Mouse (Mus musculus) left cerebral cortex, postnatal 14 days (tissue): ENCODE data around the gene Tor2a. TPM values are rescaled to one million over a fixed set of nuclear protein-coding genes. Genes with fewer than 3 reads are reported as not detected.

ENCODE experiments used
- DNase-seq, 2 experiments: peaks; one replicate each; pipeline ENCODE4 v3.0.0; 2021 to 2022; ENCODE audit warnings: low spot score in 2 of 2, mixed read lengths in 1 of 2
- intact Hi-C: fragments of 180-260 bp; cut with DNase I; formaldehyde crosslinking; loops from one replicate; pipeline ENCODE4 v1.15.1; 2025
- microRNA-seq, 2 experiments: library from miRNA; unstranded; fragments of <30 nt; microRNA quantifications; one replicate each; pipeline ENCODE4 v1.2.0; 2022
- total RNA-seq, 2 experiments: library from RNA; stranded (reverse); gene quantifications; 2 replicates each; pipeline ENCODE4 v1.2.3; 2021

Tor2a gene
- total RNA-seq, 2 experiments from 2014 or later = 27.6 to 30.4 TPM

DNA sequence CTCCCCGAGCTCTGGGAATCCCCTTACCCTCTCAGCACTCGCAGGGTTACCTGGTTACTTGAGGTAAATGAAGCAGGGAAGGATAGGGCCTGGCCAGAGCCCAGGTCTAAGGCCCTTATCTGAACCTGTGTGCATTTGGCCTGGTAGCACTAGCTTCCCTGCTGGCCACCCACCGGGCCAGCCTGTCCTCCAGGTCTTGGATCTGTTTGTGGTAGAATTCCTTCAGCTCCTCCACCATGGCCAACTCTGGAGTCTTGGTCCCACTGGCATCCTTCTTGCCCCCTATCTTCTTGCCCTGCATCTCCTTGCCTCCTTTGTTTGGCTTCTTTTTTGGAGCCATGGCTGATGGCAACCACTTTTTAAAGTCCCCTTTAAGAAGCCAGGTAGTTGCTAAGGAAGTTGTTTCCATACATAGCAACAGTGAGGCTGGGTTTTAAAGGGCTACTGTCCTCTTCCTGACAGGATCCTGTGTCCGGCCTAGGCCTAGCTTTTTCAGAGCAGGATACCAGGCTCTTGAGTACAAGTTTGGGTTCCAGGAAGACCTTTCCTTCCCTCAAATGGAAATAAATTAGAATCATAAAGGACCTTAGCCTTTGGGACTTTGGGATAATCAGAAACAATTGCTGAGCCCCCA is 27.1 kb downstream of the Tor2a start, which contains the start of gene Cfap157:
Cfap157 (minus strand) TSS at position 381 of the 634 bp plus-strand sequence.
- intact Hi-C loops = loop anchor here (2.0 kb wide), 1 partner anchor 71 kb away; no protein-coding TSS in a partner anchor
- DNase-seq = peak; percentile 39 to 61

DNA sequence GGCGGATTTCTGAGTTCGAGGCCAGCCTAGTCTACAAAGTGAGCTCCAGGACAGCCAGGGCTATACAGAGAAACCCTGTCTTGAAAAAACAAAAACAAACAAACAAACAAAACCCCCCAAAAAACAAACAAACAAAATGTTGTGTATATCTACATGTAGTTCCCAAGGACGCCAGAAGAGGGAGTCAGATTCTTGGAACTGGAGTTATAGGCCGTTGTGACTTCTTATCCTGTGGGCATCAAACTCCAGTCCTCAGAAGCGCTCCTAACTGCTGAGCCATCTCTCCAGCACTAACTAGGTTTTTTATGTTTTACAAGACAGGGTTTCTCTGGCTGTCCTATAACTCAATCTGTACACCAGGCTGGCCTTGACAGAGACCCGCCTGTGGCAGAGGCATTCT is 30.1 kb downstream of the Tor2a start:
- peak in 1 of 2 experiments; percentile 48 for DNase-seq
- intact Hi-C loops = no loop called here

DNA sequence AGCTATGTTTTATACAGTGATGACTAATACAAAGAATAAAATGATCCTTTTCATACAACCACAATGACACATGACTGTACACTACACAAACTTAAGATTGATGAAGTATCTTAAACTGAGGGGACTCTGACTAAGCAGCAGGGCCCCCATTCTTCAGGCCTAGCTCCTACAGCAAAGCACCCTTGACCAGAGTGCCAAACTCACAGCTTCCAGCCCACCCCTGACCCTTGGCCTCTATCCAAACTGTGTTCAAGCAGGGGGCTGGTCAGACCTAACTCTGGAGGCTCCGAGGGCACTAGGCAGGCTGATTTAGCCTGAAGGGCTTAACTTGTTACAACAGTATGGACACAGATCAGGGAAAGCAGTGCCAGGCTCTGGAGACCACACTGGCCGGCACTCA is 31.5 kb downstream of the Tor2a start:
- intact Hi-C loops = no loop called here
- no peak for DNase-seq

DNA sequence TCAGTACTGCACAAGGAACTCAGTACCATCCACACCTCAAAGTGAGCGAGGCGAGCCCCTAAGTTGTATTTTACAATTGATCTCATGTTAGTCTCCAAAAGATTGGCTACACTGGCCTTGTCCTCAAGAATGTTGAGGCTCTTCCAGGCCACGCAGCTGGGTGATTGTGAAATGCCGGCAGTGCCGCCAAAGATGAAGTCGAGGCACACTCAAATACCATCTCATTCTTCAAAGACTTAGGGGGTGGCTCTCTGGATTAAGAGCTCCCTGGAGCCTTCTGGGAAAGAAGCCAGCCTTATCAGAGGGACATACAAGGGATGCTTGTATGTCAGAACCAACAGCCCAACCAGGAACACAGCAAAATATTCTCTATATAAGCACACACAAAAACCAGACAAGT is 34.3 kb downstream of the Tor2a start:
- intact Hi-C loops = no loop called here
- peak in 1 of 2 experiments; percentile 47 for DNase-seq

DNA sequence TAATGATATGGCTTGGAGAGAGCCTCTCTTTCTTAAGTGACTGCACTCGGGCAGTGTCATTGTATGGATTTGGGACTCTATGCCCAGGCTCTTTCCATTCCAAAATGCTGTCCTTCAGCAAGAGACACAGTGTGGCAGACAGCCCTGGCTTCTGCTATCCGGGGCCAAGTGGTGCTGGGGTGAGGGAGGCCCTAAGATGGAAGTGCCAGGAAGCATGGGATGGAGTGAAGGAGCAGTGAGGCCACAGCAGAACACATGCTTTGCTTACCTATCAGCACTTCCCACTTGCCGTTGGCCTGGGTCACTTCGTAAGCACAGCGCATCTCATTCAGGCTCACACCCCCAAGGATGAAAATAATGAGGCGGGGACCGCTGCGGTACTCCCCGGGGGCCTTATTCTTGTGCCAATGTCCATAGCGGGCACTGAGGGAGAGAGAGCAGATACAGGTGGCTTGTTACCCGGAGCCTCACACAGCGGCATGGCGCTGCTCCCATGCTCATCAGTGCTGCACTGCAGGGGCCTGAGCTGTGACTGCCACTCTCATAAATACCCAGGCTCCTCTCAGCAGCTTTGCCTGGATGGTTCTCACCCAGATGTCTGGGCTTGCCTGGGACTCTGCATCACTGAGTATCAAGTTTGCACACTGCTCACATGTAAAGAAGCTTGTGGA is 38.8 kb downstream of the Tor2a start:
- intact Hi-C loops = no loop called here
- no peak for DNase-seq

DNA sequence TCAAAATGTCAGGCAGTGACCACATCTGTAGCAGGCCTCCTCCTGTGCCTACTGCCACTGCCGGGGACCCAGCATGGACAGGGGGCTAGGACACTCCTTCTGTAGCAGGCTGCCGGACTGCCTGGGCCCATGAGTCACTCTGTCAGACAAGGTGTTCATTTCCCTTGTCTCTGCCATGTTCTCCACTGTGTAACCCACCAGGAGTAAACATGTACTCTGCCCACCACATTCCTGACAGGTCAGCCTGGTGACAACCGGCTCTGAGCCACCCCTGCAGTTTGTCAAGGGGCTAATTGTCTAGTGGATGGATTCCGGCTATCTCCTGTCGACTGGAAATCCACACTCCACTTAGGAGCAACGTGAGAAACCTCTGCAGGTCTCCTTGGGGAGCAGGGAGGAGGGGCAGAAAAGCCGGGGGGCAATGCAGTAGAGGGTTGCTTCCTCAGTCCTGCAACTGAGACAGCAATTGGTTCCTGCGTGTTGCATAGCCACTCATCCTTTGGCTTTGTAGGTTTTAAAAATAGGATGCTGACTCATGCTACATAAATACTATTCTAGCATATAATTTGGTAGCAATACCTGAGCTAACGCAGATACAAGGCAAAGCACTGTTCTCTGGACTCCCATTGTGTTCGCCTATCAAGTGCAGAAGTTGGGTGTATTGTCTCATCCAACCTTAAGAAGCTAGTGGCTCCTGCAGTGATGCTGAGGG is 41.4 kb downstream of the Tor2a start:
- DNase-seq = peak in 1 of 2 experiments; percentile 72
- intact Hi-C loops = no loop called here

DNA sequence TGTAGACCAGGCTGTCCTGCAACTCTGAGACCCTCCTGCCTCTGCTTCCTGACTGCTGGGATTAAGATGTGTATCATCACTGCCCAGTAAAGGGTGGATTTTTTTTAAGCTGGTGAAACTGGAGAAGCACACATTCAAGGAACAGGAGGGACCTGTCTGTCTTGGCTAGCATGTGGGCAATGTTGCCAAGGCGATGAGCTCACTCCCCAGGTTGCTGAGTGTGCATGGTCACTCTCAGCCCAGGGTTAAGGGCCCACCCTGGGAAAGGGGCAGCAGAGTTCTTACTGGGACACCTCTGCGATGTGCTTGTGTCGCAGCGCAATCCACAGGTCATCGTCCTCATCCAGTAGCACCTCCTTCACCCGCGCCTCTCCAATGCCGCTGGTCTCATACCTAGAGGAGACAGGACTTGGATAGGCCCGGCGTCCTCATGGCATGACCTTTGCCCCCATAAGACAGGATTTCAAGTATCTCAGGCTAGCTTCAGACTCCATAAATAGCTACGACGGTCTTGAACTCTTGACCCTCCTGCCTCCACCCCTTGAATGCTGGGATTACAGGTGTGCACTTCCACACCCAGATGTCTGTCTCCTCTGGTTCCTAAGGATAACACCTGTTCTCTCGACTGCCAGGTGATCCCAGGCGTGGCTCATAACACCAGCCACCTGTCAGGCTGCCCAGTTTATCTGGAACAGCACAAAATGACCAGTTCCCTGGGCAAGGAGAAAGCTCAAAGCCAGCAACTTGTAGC is 52.0 kb downstream of the Tor2a start:
- DNase-seq = no peak
- intact Hi-C loops = no loop called here

Small RNA genes within 50 kb of the gene (microRNA-seq; reads per million reads assigned to microRNA genes)
- gene Mir2861 = 0 to 0.53 reads per million in 2 experiments
- gene Mir3960 = 0 reads per million in 2 experiments

Other genes starting within 250 kb of the Tor2a start
- gene Fam102a, start 221.9 kb upstream of the Tor2a start, total RNA-seq = 10 to 100 TPM; 35.2 to 44.4 TPM
- gene Dpm2, start 186.4 kb upstream of the Tor2a start, total RNA-seq = 10 to 100 TPM; 78.7 to 86.3 TPM
- 10 to 100 TPM; 12.7 to 14.3 TPM for gene Pip5kl1, start 182.4 kb upstream of the Tor2a start, total RNA-seq
- gene 9430097D07Rik, start 181.6 kb upstream of the Tor2a start, total RNA-seq = 1 to 10 TPM in 1 of 2 experiments, under 1 TPM in 1; 0.86 to 1.1 TPM
- gene St6galnac4, start 170.1 kb upstream of the Tor2a start, total RNA-seq = 10 to 100 TPM; 36.2 to 38.4 TPM
- gene St6galnac6, start 157.5 kb upstream of the Tor2a start, total RNA-seq = 100 to 1,000 TPM; 110 to 114 TPM
- 100 to 1,000 TPM; 162 to 164 TPM for gene Ak1, start 135.5 kb upstream of the Tor2a start, total RNA-seq
- gene Eng, start 110.6 kb upstream of the Tor2a start, total RNA-seq = 10 to 100 TPM; 30.7 to 34.5 TPM
- gene Fpgs, start 53.1 kb upstream of the Tor2a start, total RNA-seq = 10 to 100 TPM in 1 of 2 experiments, 1 to 10 TPM in 1; 9.5 to 10.1 TPM
- gene Cdk9, start 44.2 kb upstream of the Tor2a start, total RNA-seq = 100 to 1,000 TPM; 100 to 106 TPM
- gene Sh2d3c, start 36.2 kb upstream of the Tor2a start, total RNA-seq = 10 to 100 TPM; 31.1 to 35.6 TPM
- gene 6330409D20Rik, start 16.2 kb upstream of the Tor2a start, total RNA-seq = 1 to 10 TPM; 2.2 to 3.8 TPM
- under 1 TPM; 0.23 to 0.35 TPM for gene Ttc16, start 18.4 kb downstream of the Tor2a start, total RNA-seq
- gene Ptrh1, start 18.6 kb downstream of the Tor2a start, total RNA-seq = 1 to 10 TPM; 6.1 to 7.6 TPM
- gene Cfap157, start 27.2 kb downstream of the Tor2a start, total RNA-seq = under 1 TPM in 1 of 2 experiments, not detected in 1; 0.33 TPM
- 1,000 to 10,000 TPM; 1,032 to 1,038 TPM for gene Stxbp1, start 90.0 kb downstream of the Tor2a start, total RNA-seq
- gene Fam129b, start 118.9 kb downstream of the Tor2a start, total RNA-seq = 10 to 100 TPM; 20.0 to 21.0 TPM
- 100 to 1,000 TPM; 117 to 120 TPM for gene Rpl12, start 204.3 kb downstream of the Tor2a start, total RNA-seq
- gene Lrsam1, start 204.4 kb downstream of the Tor2a start, total RNA-seq = 10 to 100 TPM; 31.1 to 40.6 TPM
- gene Slc2a8, start 224.8 kb downstream of the Tor2a start, total RNA-seq = 10 to 100 TPM; 25.0 to 27.4 TPM